Mouse (Mus musculus): ENCODE data around the gene Vti1a. TPM values are rescaled to one million over a fixed set of nuclear protein-coding genes. Genes with fewer than 3 reads are reported as not detected.

The Vti1a gene
- polyA plus RNA-seq, 1 experiment from 2014 or later: 15.4 TPM

DNA sequence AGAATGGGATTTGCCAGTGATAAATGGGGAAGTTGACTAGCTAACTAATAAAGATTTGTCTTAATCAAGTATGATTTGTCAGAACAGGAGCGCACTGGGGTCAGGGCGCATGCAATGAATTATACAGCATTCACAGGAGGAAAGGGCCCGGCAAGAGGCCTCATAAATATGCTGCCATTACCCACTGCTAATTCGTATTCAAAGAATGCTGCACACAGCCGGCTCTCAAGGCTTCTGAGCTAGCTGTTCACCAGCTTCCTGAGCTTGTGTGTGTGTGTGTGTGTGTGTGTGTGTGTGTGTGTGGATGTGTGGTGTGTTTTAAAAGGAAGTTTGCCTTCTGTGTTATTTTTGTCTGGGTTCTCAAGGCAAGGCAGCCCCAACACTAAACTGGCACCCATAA is 165.2 kb downstream of the Vti1a start:
- no peaks in the 10 kb centered on the region for H3K36me3 ChIP-seq (ENCODE audit: control insufficient read depth, insufficient read depth, low read length)
- 71% methylated on average over 5 of the region's 5 CpGs for WGBS
- H3K4me3 ChIP-seq (ENCODE audit: control insufficient read depth in 1 of 2, insufficient read depth in 1 of 2, low read depth in 1 of 2, low read length in 2 of 2): no peak overlapping the region
- H3K4me2 ChIP-seq (ENCODE audit: low read length): no peak overlapping the region
- H3K27ac ChIP-seq (replicated peaks in 1 of 2; ENCODE audit: control insufficient read depth in 1 of 2, insufficient read depth in 1 of 2, low read depth in 2 of 2, low read length in 2 of 2): no peak overlapping the region
- H3K27me3 ChIP-seq (ENCODE audit: control insufficient read depth, insufficient read depth, low read length): no peaks in the 10 kb centered on the region
- 0 out of 4 replicates have a peak, but pooled peaks cover 0 to 7% of the 10 kb centered on the region in 2 experiments for H3K4me1 ChIP-seq (ENCODE audit: control insufficient read depth in 2 of 2, insufficient read depth in 2 of 2, low read length in 2 of 2)
- no peak overlapping the region for H3K9ac ChIP-seq (ENCODE audit: low read length)
- no peaks in the 10 kb centered on the region for H3K9me3 ChIP-seq (ENCODE audit: control insufficient read depth, low read length)
- ATAC-seq (ENCODE audit: insufficient number of reproducible peaks, insufficient read depth, low FRiP score, low read depth): no peak

DNA sequence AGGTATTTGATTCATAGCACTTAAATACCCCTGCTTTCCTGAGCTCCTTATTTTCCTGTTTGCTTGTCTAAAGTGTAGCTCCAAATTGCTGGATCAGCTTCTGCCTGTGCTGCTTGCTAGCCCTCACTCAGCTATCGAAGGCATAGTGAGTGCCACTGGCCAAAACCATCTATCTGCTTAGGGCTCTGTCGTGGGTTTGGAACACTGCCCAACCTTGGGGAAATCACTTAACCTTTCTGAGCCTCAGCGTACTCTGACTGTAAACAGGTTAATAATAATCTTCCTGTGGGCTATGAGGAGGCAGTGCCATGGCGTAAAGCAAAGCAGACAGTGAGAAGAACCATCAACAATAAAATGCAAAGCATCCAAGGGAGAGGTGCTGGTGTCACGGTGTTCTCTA is 167.4 kb downstream of the Vti1a start:
- no peak overlapping the region for H3K27ac ChIP-seq (replicated peaks in 1 of 2; ENCODE audit: control insufficient read depth in 1 of 2, insufficient read depth in 1 of 2, low read depth in 2 of 2, low read length in 2 of 2)
- WGBS: 32% methylated on average over 5 of the region's 5 CpGs
- H3K4me1 ChIP-seq (ENCODE audit: control insufficient read depth in 2 of 2, insufficient read depth in 2 of 2, low read length in 2 of 2): 0 out of 4 replicates have a peak, but pooled peaks cover 0 to 7% of the 10 kb centered on the region in 2 experiments
- no peak overlapping the region for H3K4me2 ChIP-seq (ENCODE audit: low read length)
- no peak overlapping the region for H3K9ac ChIP-seq (ENCODE audit: low read length)
- H3K4me3 ChIP-seq (ENCODE audit: control insufficient read depth in 1 of 2, insufficient read depth in 1 of 2, low read depth in 1 of 2, low read length in 2 of 2): no peak overlapping the region
- no peak for ATAC-seq (ENCODE audit: insufficient number of reproducible peaks, insufficient read depth, low FRiP score, low read depth)
- no peaks in the 10 kb centered on the region for H3K27me3 ChIP-seq (ENCODE audit: control insufficient read depth, insufficient read depth, low read length)
- H3K36me3 ChIP-seq (ENCODE audit: control insufficient read depth, insufficient read depth, low read length): no peaks in the 10 kb centered on the region
- H3K9me3 ChIP-seq (ENCODE audit: control insufficient read depth, low read length): no peaks in the 10 kb centered on the region

DNA sequence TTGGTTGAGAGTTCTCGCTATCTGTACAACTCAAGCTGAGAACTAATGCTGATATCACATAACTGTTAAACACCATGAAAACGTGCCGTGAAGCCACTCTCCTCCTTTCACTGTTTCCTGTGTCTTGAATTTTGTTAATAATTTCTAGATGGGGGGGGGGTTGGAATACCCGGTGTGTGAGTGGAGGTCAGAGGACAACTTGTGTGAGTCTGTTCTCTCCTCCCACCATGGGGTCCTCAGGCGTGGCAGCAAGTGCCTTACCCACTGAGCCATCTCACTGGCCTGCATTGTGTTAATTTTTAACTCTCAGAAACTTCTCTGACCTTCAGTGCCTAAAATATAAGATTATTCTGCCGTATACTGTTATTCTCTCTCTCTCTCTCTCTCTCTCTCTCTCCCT is 168.5 kb downstream of the Vti1a start:
- no peak overlapping the region for H3K4me2 ChIP-seq (ENCODE audit: low read length)
- 0 out of 4 replicates have a peak, but pooled peaks cover 0 to 7% of the 10 kb centered on the region in 2 experiments for H3K4me1 ChIP-seq (ENCODE audit: control insufficient read depth in 2 of 2, insufficient read depth in 2 of 2, low read length in 2 of 2)
- H3K9me3 ChIP-seq (ENCODE audit: control insufficient read depth, low read length): no peaks in the 10 kb centered on the region
- no peak overlapping the region for H3K9ac ChIP-seq (ENCODE audit: low read length)
- ATAC-seq (ENCODE audit: insufficient number of reproducible peaks, insufficient read depth, low FRiP score, low read depth): no peak
- H3K27me3 ChIP-seq (ENCODE audit: control insufficient read depth, insufficient read depth, low read length): no peaks in the 10 kb centered on the region
- no peak overlapping the region for H3K4me3 ChIP-seq (ENCODE audit: control insufficient read depth in 1 of 2, insufficient read depth in 1 of 2, low read depth in 1 of 2, low read length in 2 of 2)
- no peak overlapping the region for H3K27ac ChIP-seq (replicated peaks in 1 of 2; ENCODE audit: control insufficient read depth in 1 of 2, insufficient read depth in 1 of 2, low read depth in 2 of 2, low read length in 2 of 2)
- 87% methylated on average over 6 of the region's 6 CpGs for WGBS
- no peaks in the 10 kb centered on the region for H3K36me3 ChIP-seq (ENCODE audit: control insufficient read depth, insufficient read depth, low read length)

DNA sequence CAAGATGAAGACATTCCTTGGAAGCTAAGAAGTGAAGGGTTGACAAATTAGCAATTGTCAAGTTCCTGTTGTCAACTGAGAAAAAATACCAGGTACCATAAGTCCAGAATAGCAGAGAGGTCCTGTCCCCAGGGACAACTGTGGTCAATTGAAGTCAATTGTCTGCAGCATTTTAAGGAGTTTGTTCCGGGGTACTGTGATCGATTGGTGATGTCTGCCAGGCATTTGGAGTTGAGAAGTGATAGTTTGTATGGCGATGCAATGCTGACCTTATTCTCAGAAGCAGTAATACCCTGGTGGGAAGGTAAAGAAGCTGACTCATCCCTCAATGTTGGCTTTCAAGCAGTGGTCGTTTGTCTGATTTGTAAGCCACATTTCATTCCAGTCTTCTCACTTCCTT is 170.4 kb downstream of the Vti1a start:
- Histone ChIP-seq H3K9me3 (ENCODE audit: control insufficient read depth, low read length) (no peaks in the 10 kb centered on the region), H3K27me3 (ENCODE audit: control insufficient read depth, insufficient read depth, low read length) (no peaks in the 10 kb centered on the region), H3K4me3 (ENCODE audit: control insufficient read depth in 1 of 2, insufficient read depth in 1 of 2, low read depth in 1 of 2, low read length in 2 of 2) (no peak overlapping the region), H3K4me2 (ENCODE audit: low read length) (no peak overlapping the region), H3K27ac (replicated peaks in 1 of 2; ENCODE audit: control insufficient read depth in 1 of 2, insufficient read depth in 1 of 2, low read depth in 2 of 2, low read length in 2 of 2) (no peak overlapping the region), H3K4me1 (ENCODE audit: control insufficient read depth in 2 of 2, insufficient read depth in 2 of 2, low read length in 2 of 2) (0 out of 4 replicates have a peak, but pooled peaks cover 0 to 7% of the 10 kb centered on the region in 2 experiments), H3K36me3 (ENCODE audit: control insufficient read depth, insufficient read depth, low read length) (no peaks in the 10 kb centered on the region), H3K9ac (ENCODE audit: low read length) (no peak overlapping the region)
- ATAC-seq (ENCODE audit: insufficient number of reproducible peaks, insufficient read depth, low FRiP score, low read depth): no peak
- 75% methylated on average over 4 of the region's 4 CpGs for WGBS

DNA sequence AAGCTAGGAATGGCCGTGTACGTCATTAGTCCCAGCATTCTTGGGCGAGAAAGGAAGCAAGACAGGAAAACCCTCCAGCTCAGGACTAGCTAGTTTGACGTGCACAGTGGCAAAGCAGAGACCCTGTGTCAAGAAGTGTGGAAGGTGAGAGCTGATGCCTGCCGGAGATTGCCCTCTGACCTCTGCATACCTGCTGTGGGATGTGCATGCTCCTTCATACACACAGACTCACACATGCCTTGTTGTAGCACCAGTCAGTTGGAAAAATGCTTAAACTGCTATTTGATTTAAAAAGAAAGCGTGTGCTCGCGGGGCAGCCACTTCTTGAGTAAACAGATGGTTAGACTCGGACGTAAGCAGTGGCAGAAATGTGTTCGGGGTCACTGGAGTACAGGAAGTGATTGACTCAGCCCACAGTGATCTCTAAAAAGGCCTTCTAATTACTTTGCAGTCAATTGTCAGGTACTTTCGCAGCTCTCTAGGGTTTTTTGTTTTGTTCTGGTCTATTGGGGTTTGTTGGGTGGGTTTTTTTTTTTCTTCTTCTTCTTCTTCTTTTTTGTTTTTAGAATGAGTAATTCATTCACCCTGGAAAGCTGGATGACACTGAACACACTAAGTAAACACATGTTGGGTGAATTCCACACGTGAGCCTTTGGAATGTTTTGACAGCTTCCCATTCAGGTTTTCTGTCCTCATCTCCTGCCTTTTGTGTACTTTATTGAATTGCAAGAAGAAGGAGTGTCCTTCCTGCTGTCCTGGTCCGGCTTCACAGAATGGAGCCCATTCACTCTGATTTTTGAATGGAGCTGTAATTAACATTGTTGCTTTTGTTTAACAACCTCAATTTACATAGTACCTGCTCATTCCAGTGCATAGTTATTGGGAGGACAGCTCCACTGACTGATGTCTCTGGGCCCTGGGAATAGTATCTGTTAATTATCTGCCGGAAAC is 175.3 kb downstream of the Vti1a start:
- WGBS: 62% methylated on average over 15 of the region's 15 CpGs
- no peaks in the 10 kb centered on the region for H3K9me3 ChIP-seq (ENCODE audit: control insufficient read depth, low read length)
- no peak for ATAC-seq (ENCODE audit: insufficient number of reproducible peaks, insufficient read depth, low FRiP score, low read depth)
- no peak overlapping the region for H3K4me2 ChIP-seq (ENCODE audit: low read length)
- H3K27me3 ChIP-seq (ENCODE audit: control insufficient read depth, insufficient read depth, low read length): no peaks in the 10 kb centered on the region
- no peak overlapping the region for H3K27ac ChIP-seq (replicated peaks in 1 of 2; ENCODE audit: control insufficient read depth in 1 of 2, insufficient read depth in 1 of 2, low read depth in 2 of 2, low read length in 2 of 2)
- no peak overlapping the region for H3K4me3 ChIP-seq (ENCODE audit: control insufficient read depth in 1 of 2, insufficient read depth in 1 of 2, low read depth in 1 of 2, low read length in 2 of 2)
- H3K36me3 ChIP-seq (ENCODE audit: control insufficient read depth, insufficient read depth, low read length): no peaks in the 10 kb centered on the region
- no peak overlapping the region for H3K9ac ChIP-seq (ENCODE audit: low read length)
- H3K4me1 ChIP-seq (ENCODE audit: control insufficient read depth in 2 of 2, insufficient read depth in 2 of 2, low read length in 2 of 2): no peaks in the 10 kb centered on the region

DNA sequence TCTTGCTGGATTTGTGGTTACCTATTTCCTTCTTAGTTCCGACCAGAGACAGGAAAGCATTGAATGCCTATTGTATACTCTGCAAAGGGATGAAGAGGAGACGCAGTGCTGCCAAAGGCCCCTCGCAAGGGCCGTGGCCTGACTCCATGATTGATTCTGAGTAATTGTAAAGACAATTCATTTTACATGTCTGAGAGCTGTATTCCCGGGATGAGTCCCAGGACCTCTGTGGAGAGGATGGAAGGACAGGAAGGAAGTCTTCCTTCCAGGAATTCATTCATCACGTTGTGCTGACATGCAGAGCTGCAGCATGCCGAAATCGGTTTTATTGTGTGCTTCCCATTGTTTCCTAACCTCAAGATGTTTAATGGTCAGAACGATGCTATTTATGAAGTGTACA is 180.2 kb downstream of the Vti1a start:
- Histone ChIP-seq H3K4me1 (ENCODE audit: control insufficient read depth in 2 of 2, insufficient read depth in 2 of 2, low read length in 2 of 2) (peaks cover 2% of the 10 kb centered on the region in 2 experiments; a peak in 1 of 4 replicates), H3K27me3 (ENCODE audit: control insufficient read depth, insufficient read depth, low read length) (no peaks in the 10 kb centered on the region), H3K4me2 (ENCODE audit: low read length) (no peak overlapping the region), H3K36me3 (ENCODE audit: control insufficient read depth, insufficient read depth, low read length) (no peaks in the 10 kb centered on the region), H3K27ac (replicated peaks in 1 of 2; ENCODE audit: control insufficient read depth in 1 of 2, insufficient read depth in 1 of 2, low read depth in 2 of 2, low read length in 2 of 2) (no peak overlapping the region), H3K9ac (ENCODE audit: low read length) (no peak overlapping the region), H3K4me3 (ENCODE audit: control insufficient read depth in 1 of 2, insufficient read depth in 1 of 2, low read depth in 1 of 2, low read length in 2 of 2) (no peak overlapping the region), H3K9me3 (ENCODE audit: control insufficient read depth, low read length) (no peaks in the 10 kb centered on the region)
- 58% methylated on average over 9 of the region's 9 CpGs for WGBS
- ATAC-seq (ENCODE audit: insufficient number of reproducible peaks, insufficient read depth, low FRiP score, low read depth): no peak

DNA sequence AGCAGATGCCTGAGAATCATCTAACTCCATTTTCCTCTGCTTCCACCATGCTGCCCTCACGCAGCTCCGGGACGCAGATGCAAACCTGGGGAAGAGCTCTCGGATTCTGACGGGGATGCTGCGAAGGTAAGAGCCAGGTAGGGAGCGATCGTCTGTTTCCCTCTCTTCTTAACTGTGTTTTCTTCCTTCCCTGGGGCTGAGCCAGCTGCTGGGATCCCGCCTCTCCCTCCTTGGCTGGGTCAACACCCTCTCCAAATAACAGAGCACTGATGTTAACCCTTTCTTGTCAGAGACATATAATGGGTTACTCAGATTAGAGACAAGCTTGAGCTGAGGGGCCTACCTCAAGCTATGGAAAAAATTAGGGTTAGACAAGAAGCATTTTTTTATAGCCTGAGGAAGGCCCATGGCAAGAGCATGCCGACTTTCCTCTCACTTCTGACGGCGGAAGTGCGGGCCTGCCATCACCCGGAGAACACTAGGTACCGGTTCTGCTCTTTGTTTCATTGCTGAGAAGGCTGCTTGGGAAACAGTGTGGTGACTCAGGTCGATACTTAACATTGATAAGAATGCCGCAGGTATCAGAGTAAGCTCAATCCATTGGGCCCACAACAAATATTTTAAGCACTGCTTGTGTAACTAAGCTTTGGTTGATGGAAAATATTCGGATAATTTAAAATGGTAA is 183.2 kb downstream of the Vti1a start:
- no peaks in the 10 kb centered on the region for H3K36me3 ChIP-seq (ENCODE audit: control insufficient read depth, insufficient read depth, low read length)
- ATAC-seq (ENCODE audit: insufficient number of reproducible peaks, insufficient read depth, low FRiP score, low read depth): no peak
- no peak overlapping the region for H3K4me2 ChIP-seq (ENCODE audit: low read length)
- H3K9me3 ChIP-seq (ENCODE audit: control insufficient read depth, low read length): no peaks in the 10 kb centered on the region
- H3K27me3 ChIP-seq (ENCODE audit: control insufficient read depth, insufficient read depth, low read length): no peaks in the 10 kb centered on the region
- H3K4me1 ChIP-seq (ENCODE audit: control insufficient read depth in 2 of 2, insufficient read depth in 2 of 2, low read length in 2 of 2): peaks cover 9 to 13% of the 10 kb centered on the region in 2 experiments; a peak in 3 of 4 replicates
- no peak overlapping the region for H3K4me3 ChIP-seq (ENCODE audit: control insufficient read depth in 1 of 2, insufficient read depth in 1 of 2, low read depth in 1 of 2, low read length in 2 of 2)
- no peak overlapping the region for H3K27ac ChIP-seq (replicated peaks in 1 of 2; ENCODE audit: control insufficient read depth in 1 of 2, insufficient read depth in 1 of 2, low read depth in 2 of 2, low read length in 2 of 2)
- no peak overlapping the region for H3K9ac ChIP-seq (ENCODE audit: low read length)
- WGBS: 63% methylated on average over 18 of the region's 18 CpGs
